Mouse (Mus musculus): ENCODE data around the gene Mrpl54. TPM values are rescaled to one million over a fixed set of nuclear protein-coding genes. Genes with fewer than 3 reads are reported as not detected.

The Mrpl54 gene
- polyA plus RNA-seq, 1 experiment from 2014 or later: 206 TPM

DNA sequence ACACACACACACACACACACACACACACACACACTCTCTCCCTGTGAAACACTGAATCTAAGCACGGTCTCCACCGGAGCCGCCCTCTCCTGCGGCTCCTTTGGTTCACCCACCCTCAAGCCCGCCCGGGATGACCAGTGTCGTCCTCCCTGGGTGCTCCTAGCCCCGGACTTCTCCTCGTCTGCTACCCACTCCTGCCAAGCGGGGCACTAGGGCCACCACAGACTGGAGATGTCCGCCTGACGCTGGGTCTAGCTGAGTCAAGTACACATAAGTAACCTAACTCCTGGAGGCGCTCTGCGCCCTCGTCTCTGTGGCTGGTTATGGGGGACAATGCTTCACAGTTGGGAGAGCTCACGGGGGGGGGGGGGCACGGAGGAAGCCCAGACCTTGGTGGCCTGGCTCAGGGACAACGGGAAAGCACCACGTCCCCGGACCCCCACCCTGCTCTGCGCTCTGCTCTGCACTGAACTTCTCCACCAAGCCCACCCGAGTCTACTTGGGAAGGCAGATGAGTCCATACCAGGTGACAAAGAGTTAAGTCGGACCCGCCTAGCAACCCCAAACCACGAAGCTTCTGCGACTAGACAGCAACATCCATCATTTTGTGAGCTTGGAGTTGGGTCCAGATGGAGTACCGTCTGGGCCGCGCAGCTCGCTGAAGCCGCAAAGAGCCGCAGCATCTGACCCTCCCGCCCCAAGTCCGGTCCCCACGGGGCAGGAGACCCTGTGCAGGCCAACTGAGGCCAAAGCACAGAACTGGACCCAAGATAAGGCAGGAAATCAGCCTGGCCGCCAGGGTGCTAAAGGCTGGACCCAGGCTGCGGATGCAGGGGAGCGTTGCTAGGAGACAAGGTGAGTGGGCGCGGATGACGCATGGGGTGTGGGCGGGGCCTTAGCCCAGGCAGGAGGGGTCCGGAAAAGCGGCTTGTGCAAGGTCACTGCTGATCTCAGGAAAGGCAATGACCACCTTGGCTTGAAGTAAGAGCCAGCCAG, 14.0 kb downstream of the Mrpl54 start, which contains the start of gene Matk:
Matk (plus strand) TSS at position 512 of the 996 bp plus-strand sequence.
- ATAC-seq (ENCODE audit: low FRiP score, low read depth): peak; percentile 35; the same call in 1 of the 2 replicates
- 12% methylated on average over 43 of the region's 44 CpGs for WGBS
- Histone ChIP-seq H3K27ac (no peak within 1 kb of the TSS), H3K36me3 (0 out of 2 replicates have a peak, but pooled peaks cover 10% of the 10 kb centered on the region), H3K4me2 (replicated peaks) (peak within 1 kb of the TSS; percentile 56), H3K9ac (peak within 1 kb of the TSS; percentile 56), H3K9me3 (no peaks in the 10 kb centered on the region), H3K4me3 (peak within 1 kb of the TSS; percentile 29), H3K27me3 (peaks cover 74% of the 10 kb centered on the region), H3K4me1 (peaks cover 17% of the 10 kb centered on the region)

DNA sequence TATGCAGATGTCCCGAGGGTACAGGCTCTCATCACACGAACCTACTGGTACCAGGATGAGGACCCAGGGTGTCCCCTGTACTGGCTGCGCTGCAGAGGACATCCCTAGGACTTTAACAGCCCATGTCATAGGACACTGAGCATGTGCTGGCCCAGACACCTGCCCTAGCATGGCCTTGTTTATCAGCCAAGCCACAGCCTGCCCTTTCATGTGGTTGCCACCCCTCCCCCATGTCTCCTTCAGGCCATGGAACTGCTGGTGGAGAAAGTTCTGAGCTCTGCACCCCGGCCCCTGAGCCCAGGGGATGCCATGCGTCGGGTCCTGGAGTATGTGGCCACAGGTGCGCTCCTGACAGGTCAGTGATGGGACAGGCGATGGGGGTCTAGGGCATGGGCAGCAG, 17.3 kb downstream of the Mrpl54 start:
- no peak for ATAC-seq (ENCODE audit: low FRiP score, low read depth)
- Histone ChIP-seq H3K4me1 (peaks cover 15% of the 10 kb centered on the region), H3K4me3 (no peak overlapping the region), H3K9me3 (no peaks in the 10 kb centered on the region), H3K27ac (no peak overlapping the region), H3K27me3 (peaks cover 43% of the 10 kb centered on the region), H3K9ac (no peak overlapping the region), H3K36me3 (0 out of 2 replicates have a peak, but pooled peaks cover 10% of the 10 kb centered on the region), H3K4me2 (replicated peaks) (no peak overlapping the region)
- 78% methylated on average over 8 of the region's 8 CpGs for WGBS

DNA sequence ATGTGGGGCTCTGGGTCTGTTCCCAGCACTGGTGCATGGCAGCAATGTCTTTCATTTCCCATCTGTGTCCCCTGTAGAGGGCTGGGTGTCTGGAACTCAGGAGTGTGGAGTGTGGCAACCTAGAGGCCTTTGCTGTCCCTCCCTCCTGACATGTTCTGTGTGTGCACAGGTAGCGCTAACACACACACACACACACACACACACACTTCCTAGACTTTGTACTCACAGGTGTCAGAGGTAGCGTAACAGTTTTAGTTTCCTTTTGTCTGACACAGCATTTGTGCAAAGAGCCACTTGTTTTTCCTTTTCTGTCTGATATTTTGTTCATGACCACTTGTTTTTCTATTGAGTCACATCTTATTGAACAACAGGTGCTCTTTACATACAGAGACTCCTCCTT, 18.9 kb downstream of the Mrpl54 start:
- Histone ChIP-seq H3K4me2 (replicated peaks) (no peak overlapping the region), H3K4me3 (no peak overlapping the region), H3K9ac (no peak overlapping the region), H3K27me3 (peaks cover 43% of the 10 kb centered on the region), H3K36me3 (0 out of 2 replicates have a peak, but pooled peaks cover 10% of the 10 kb centered on the region), H3K27ac (no peak overlapping the region), H3K9me3 (no peaks in the 10 kb centered on the region), H3K4me1 (peaks cover 10% of the 10 kb centered on the region)
- 87% methylated on average over 2 of the region's 2 CpGs for WGBS
- ATAC-seq (ENCODE audit: low FRiP score, low read depth): no peak

DNA sequence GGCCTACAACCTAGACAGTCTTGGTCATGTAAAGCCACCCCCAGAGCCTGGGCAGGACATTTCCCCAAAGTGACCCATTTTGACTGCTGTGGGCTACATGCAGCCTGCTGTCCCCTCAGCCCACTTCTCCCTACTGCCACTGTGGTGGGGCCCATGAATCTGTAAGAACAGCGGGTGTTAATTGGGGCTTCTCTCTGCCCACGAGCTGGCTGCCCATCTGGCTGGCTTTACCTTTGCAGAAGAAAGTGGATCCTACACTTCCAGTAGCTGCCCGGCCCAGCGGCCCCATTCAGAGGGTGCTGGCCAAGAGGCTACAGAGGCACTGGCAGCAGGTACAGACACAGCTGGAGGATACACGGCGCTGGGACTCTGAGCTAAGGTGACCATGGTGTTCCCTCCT, 21.6 kb downstream of the Mrpl54 start:
- no peak overlapping the region for H3K4me3 ChIP-seq
- no peak for ATAC-seq (ENCODE audit: low FRiP score, low read depth)
- H3K27me3 ChIP-seq: peaks cover 40% of the 10 kb centered on the region
- no peaks in the 10 kb centered on the region for H3K9me3 ChIP-seq
- peaks cover 8% of the 10 kb centered on the region; the same call in 1 of the 2 replicates for H3K4me1 ChIP-seq
- no peak overlapping the region for H3K4me2 ChIP-seq (replicated peaks)
- 86% methylated on average over 6 of the region's 6 CpGs for WGBS
- no peak overlapping the region for H3K9ac ChIP-seq
- H3K27ac ChIP-seq: no peak overlapping the region
- H3K36me3 ChIP-seq: peaks cover 11% of the 10 kb centered on the region

DNA sequence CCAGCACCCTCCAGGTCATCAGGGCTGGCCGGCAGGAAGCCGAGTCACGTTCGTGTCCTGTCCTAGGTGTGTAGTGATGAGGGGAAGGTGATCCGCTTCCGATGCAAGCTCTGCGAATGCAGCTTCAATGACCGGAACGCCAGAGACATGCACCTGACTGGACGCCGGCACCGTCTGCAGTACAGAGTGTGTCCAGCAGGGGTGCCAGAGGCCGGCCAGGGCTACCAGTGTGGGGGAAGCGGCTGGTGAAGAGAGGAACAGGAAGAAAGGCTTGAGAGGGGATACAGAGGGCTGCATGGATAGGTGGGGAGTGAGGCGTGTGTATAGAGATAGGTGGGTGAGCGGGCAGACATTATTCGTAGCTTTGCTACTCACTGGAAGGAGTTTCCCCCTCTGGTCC, 22.1 kb downstream of the Mrpl54 start:
- H3K27ac ChIP-seq: no peak overlapping the region

DNA sequence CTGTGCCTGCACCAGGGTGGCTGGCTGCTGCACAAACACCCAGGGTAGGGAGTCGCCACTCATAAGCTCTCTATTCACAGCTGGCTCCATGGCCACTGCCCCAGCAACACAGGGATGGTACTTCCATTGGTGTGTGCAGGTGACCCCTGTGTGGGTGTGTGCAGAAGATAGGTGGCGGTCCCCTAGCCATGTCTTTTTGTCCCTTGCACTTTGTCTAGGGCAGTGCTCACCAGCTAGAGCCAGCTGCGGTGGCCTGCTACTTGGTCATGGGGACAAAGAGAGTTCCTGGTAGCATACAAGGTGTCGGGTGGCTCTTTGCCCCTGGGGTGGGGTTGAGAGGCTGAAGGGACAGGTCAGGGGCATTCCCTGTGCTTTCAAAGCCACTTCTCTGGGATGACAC, 22.6 kb downstream of the Mrpl54 start:
- no peaks in the 10 kb centered on the region for H3K9me3 ChIP-seq
- 82% methylated on average over 4 of the region's 4 CpGs for WGBS
- H3K4me2 ChIP-seq (replicated peaks): no peak overlapping the region
- no peak overlapping the region for H3K9ac ChIP-seq
- H3K27ac ChIP-seq: no peak overlapping the region
- peaks cover 17% of the 10 kb centered on the region; the same call in 1 of the 2 replicates for H3K4me1 ChIP-seq
- ATAC-seq (ENCODE audit: low FRiP score, low read depth): no peak
- H3K36me3 ChIP-seq: peaks cover 10% of the 10 kb centered on the region
- H3K27me3 ChIP-seq: peaks cover 51% of the 10 kb centered on the region
- no peak overlapping the region for H3K4me3 ChIP-seq

More for the DNA sequence above, 22.1 kb downstream of the Mrpl54 start:
- Histone ChIP-seq H3K27me3 (peaks cover 46% of the 10 kb centered on the region), H3K4me2 (replicated peaks) (no peak overlapping the region), H3K4me3 (no peak overlapping the region), H3K4me1 (peaks cover 14% of the 10 kb centered on the region; the same call in 1 of the 2 replicates), H3K9ac (no peak overlapping the region), H3K36me3 (peaks cover 12% of the 10 kb centered on the region), H3K9me3 (no peaks in the 10 kb centered on the region)
- ATAC-seq (ENCODE audit: low FRiP score, low read depth): 0 out of 2 replicates have a peak, but pooled peaks have one; percentile 49
- WGBS: 14% methylated on average over 17 of the region's 17 CpGs

DNA sequence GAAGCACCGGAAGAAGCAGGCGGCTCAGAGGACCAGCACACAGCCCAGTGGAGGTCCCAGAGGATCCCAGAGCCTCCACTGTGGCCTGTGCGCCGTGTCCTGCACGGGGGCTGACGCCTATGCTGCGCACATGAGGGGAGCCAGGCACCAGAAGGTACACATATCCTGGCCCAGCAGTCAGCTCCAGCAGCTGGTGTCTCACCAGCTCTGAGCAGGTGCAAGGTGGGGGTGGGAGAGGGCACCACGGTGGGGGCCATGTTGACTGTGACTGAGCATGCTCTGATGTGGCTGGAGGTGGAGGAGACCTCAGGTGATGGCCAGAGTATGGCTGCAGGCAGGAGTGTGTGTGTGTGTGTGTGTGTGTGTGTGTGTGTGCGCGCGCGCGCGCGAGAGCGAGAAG, 24.7 kb downstream of the Mrpl54 start:
- Histone ChIP-seq H3K9ac (no peak overlapping the region), H3K27ac (no peak overlapping the region), H3K4me1 (peaks cover 24% of the 10 kb centered on the region), H3K4me2 (replicated peaks) (no peak overlapping the region), H3K4me3 (no peak overlapping the region), H3K36me3 (peaks cover 5% of the 10 kb centered on the region), H3K9me3 (no peaks in the 10 kb centered on the region), H3K27me3 (peaks cover 70% of the 10 kb centered on the region)
- whole genome bisulfite sequencing: 88% methylated on average over 16 of the region's 16 CpGs
- no peak for ATAC-seq (ENCODE audit: low FRiP score, low read depth)

DNA sequence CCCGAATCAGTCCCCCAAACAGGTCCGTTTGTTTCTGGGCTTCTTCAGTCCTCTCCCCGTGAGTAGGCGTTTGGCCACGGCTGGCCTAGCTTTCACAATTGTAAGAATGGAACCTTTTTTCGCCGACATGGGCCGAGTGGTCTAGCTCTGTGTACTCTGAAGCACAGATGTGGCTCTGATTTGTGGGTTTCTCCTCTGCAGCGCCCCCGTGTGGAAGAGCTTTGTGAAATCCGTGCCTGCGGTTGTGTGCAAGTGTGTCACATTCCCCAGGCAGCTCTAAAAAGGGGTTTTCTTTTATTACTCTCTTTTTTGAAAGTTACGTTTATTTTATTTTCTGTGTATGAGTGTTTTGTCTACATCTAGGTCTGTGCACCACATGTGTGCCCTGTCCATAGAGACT, 25.9 kb downstream of the Mrpl54 start:
- Histone ChIP-seq H3K9ac (no peak overlapping the region), H3K4me2 (replicated peaks) (no peak overlapping the region), H3K36me3 (peaks cover 5% of the 10 kb centered on the region), H3K4me3 (no peak overlapping the region), H3K27me3 (peaks cover 74% of the 10 kb centered on the region), H3K9me3 (no peaks in the 10 kb centered on the region), H3K4me1 (peaks cover 24% of the 10 kb centered on the region), H3K27ac (no peak overlapping the region)
- WGBS: 22% methylated on average over 13 of the region's 13 CpGs
- ATAC-seq (ENCODE audit: low FRiP score, low read depth): no peak

DNA sequence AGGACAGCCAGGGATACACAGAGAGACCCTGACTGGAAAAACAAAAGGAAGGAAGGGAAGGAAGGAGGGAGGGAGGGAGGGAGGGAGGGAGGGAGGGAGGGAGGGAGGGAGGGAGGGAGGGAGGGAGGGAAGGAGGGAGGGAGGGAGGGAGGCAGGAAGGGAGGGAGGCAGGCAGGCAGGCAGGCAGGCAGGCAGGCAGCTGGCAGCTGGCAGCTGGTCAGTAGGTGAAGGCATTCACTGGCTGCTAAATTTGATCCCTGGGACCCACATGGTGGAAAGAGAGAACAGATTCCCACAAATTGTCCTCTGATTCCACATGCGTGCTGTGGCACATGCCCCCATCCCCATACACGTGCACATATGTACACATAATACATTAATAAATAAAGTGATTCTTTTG, 28.1 kb downstream of the Mrpl54 start:
- Histone ChIP-seq H3K9me3 (no peaks in the 10 kb centered on the region), H3K27ac (no peak overlapping the region), H3K9ac (no peak overlapping the region), H3K4me1 (peaks cover 20% of the 10 kb centered on the region), H3K27me3 (peaks cover 65% of the 10 kb centered on the region), H3K36me3 (peaks cover 5% of the 10 kb centered on the region), H3K4me2 (replicated peaks) (no peak overlapping the region), H3K4me3 (no peak overlapping the region)
- WGBS: 69% methylated on average over 2 of the region's 2 CpGs
- no peak for ATAC-seq (ENCODE audit: low FRiP score, low read depth)

DNA sequence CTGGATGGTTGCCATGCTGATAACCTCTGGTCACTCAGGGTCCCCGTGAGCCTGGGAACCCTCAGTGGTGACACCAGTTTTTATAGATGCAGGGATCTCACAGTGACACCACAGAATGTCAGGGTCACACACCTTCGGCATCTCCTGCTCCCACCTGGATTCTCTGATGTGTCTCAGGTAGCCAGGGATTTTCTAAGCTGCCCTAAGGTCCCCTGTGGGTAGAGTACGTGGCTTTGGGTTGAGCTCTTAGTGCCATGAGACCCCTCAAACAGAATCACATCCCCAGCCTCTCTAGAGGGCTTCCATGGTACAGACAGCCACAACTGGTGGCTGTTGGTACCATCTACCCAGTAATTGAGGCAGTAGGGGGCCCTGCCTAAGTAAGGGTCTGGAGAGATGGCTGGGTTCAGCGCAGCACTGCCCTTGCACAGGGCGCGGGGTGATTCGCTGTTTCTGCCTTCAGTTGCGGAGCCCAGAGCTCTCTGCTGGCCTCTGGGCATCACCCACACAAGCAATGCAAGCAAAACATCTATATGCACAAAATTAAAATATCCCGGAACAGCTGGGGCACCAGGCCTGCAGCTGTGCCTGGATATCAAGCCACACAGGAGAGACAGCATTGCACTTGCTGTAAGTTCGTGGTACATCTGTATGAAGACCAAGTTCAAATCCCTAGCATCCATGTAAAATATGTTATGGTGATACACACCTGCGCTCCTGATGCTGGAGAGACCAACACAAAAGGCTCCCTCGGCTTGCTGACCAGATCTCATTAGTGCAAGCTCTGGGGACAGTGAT, 30.1 kb downstream of the Mrpl54 start:
- Histone ChIP-seq H3K4me3 (no peak overlapping the region), H3K36me3 (peaks cover 5% of the 10 kb centered on the region), H3K9ac (no peak overlapping the region), H3K4me2 (replicated peaks) (no peak overlapping the region), H3K27ac (no peak overlapping the region), H3K9me3 (no peaks in the 10 kb centered on the region), H3K27me3 (peaks cover 61% of the 10 kb centered on the region), H3K4me1 (peaks cover 24% of the 10 kb centered on the region)
- 86% methylated on average over 12 of the region's 12 CpGs for WGBS
- ATAC-seq (ENCODE audit: low FRiP score, low read depth): no peak

DNA sequence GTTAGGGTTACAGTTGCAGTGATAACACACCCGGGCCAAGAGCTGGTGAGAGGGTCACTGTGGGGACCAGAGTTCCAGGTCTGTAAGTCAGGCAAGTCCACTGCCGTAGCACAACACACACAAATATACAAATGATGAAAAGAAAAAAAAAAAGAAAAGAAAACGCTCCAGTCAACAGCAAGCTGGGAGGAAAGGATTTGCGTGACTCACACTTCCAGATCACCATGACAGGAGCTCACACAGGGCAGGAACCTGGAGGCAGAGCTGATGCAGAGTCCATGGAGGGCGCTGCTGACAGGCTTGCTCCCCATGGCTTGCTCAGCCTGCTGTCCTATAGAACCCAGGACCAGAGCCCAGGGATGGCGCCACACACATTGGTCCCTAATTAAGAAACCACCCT, 32.5 kb downstream of the Mrpl54 start:
- Histone ChIP-seq H3K4me3 (no peak overlapping the region), H3K9ac (no peak overlapping the region), H3K36me3 (no peaks in the 10 kb centered on the region), H3K4me1 (peaks cover 22% of the 10 kb centered on the region), H3K27ac (no peak overlapping the region), H3K4me2 (replicated peaks) (peak overlapping the region; percentile 80), H3K9me3 (no peaks in the 10 kb centered on the region), H3K27me3 (peaks cover 61% of the 10 kb centered on the region)
- 78% methylated on average over 6 of the region's 6 CpGs for WGBS
- no peak for ATAC-seq (ENCODE audit: low FRiP score, low read depth)

DNA sequence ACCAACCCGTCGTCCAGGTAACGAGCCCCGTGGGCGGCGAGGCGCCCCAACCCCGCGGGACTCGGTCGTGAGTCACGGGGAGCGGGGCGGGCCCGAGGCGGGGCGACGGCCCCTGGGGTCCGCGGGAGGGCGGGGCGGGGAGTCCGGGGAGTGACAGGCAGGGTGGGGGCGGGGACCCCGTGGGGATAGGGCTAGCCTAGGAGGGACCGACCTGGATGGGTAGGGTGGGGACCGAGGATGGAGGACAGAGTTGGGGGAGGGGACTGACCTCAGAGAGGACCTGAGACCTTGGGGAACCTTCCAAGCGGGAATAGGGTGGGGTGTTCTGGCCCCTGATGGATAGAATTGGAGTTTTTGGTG, 33.5 kb downstream of the Mrpl54 start:
- no peak; the same call in none of the 2 replicates for ATAC-seq (ENCODE audit: low FRiP score, low read depth)
- H3K27me3 ChIP-seq: peaks cover 62% of the 10 kb centered on the region
- WGBS: under 1% methylated on average over 23 of the region's 28 CpGs

More for the DNA sequence above, 33.5 kb downstream of the Mrpl54 start:
- H3K9me3 ChIP-seq: no peaks in the 10 kb centered on the region
- no peaks in the 10 kb centered on the region for H3K36me3 ChIP-seq
- H3K9ac ChIP-seq: peak overlapping the region; percentile 80
- peaks cover 22% of the 10 kb centered on the region for H3K4me1 ChIP-seq
- no peak overlapping the region for H3K27ac ChIP-seq
- peak overlapping the region; percentile 74 for H3K4me3 ChIP-seq
- peak overlapping the region; percentile 80 for H3K4me2 ChIP-seq (replicated peaks)

Measured in limb, embryonic 13.5 days (tissue).